Mouse (Mus musculus) intestine, embryonic 14.5 days (tissue): Measurements from ENCODE around the gene Bcas3. TPM values are rescaled to one million over a fixed set of nuclear protein-coding genes. Genes with fewer than 3 reads are reported as not detected.

Experiments used
- ATAC-seq: fragments of 200-750 bp; cut with Nextera tagmentation; replicated peaks from 2 replicates; pipeline ENCODE4 v1.8.0; 2017; ENCODE audit warnings: low read depth, moderate number of reproducible peaks, moderate TSS enrichment, moderate library complexity; ENCODE audit not compliant: low FRiP score, low TSS enrichment
- DNase-seq: peaks from one replicate; pipeline ENCODE4 v3.0.0-alpha.2; 2018; ENCODE audit warnings: low spot score
- H3K27ac ChIP-seq: fragments of 300-500 bp; sonication (generic); 2 replicates; pipeline ENCODE4 v1.5.1; 2014; ENCODE audit warnings: low read depth, mild to moderate bottlenecking, control low read depth
- H3K27me3 ChIP-seq: fragments of 300-500 bp; sonication (generic); replicated peaks from 2 replicates; pipeline ENCODE4 v1.6.1; 2014; ENCODE audit warnings: low read length, control low read depth; ENCODE audit not compliant: control insufficient read depth, insufficient read depth
- H3K36me3 ChIP-seq: fragments of 300-500 bp; sonication (generic); 2 replicates; pipeline ENCODE4 v1.6.1; 2014; ENCODE audit warnings: low read length, control low read depth; ENCODE audit not compliant: control insufficient read depth, insufficient read depth
- H3K4me1 ChIP-seq: fragments of 300-500 bp; sonication (generic); replicated peaks from 2 replicates; pipeline ENCODE4 v1.6.1; 2014; ENCODE audit warnings: low read length, control low read depth, mixed read lengths; ENCODE audit not compliant: control insufficient read depth, insufficient read depth
- H3K4me2 ChIP-seq: fragments of 300-500 bp; sonication (generic); 2 replicates; pipeline ENCODE4 v1.6.1; 2014; ENCODE audit warnings: low read length
- H3K4me3 ChIP-seq: fragments of 300-500 bp; sonication (generic); 2 replicates; pipeline ENCODE4 v1.5.1; 2014; ENCODE audit warnings: low read depth, low read length, control low read depth, mixed read lengths
- H3K9ac ChIP-seq: fragments of 300-500 bp; sonication (generic); 2 replicates; pipeline ENCODE4 v1.6.1; 2014; ENCODE audit warnings: mild to moderate bottlenecking, low read length
- H3K9me3 ChIP-seq: fragments of 300-500 bp; sonication (generic); 2 replicates; pipeline ENCODE4 v1.6.1; 2016; ENCODE audit warnings: low read length, control low read depth; ENCODE audit not compliant: control insufficient read depth
- WGBS: fragments of 180-500 bp; shearing (Covaris S2); extraction: QIAGEN DNeasy Blood & Tissue Kit; methylation state at CpG from one replicate; pipeline ENCODE4 v1.1.7; 2014; 5-methylcytosine and 5-hydroxymethylcytosine counted together
- polyA plus RNA-seq: library from polyadenylated mRNA; unstranded; fragments of >200 nt; fragmentation: Nextera tagmentation; extraction: Ambion mirVana; gene quantifications from 2 replicates; pipeline ENCODE4 v1.2.1, GENCODE M21; 2014

Bcas3 gene
- polyA plus RNA-seq, 1 experiment from 2014 or later = 17.9 TPM

- Histone ChIP-seq H3K4me3 (no peak overlapping the region), H3K9ac (no peak overlapping the region), H3K27me3 (no peaks in the 10 kb centered on the region), H3K36me3 (no peaks in the 10 kb centered on the region), H3K9me3 (0 out of 2 replicates have a peak, but pooled peaks cover 3% of the 10 kb centered on the region), H3K4me2 (no peak overlapping the region), H3K27ac (no peak overlapping the region), H3K4me1 (peaks cover 23% of the 10 kb centered on the region)
- DNase-seq (no peak), ATAC-seq (no peak)
- 41% methylated on average over 2 of the region's 2 CpGs for WGBS
Measured at GRCm38 (mm10) chr11:85755503-85756044, 402.6 kb downstream of the Bcas3 start.

GRCm38 (mm10) chr11:85758891-85759290 is 405.9 kb downstream of the Bcas3 start:
- Histone ChIP-seq H3K4me1 (peaks cover 26% of the 10 kb centered on the region), H3K4me2 (no peak overlapping the region), H3K36me3 (no peaks in the 10 kb centered on the region), H3K4me3 (no peak overlapping the region), H3K9me3 (no peaks in the 10 kb centered on the region), H3K27me3 (no peaks in the 10 kb centered on the region), H3K27ac (no peak overlapping the region), H3K9ac (no peak overlapping the region)
- 81% methylated on average over 9 of the region's 9 CpGs for WGBS
- DNase-seq = no peak
- no peak for ATAC-seq

DNA sequence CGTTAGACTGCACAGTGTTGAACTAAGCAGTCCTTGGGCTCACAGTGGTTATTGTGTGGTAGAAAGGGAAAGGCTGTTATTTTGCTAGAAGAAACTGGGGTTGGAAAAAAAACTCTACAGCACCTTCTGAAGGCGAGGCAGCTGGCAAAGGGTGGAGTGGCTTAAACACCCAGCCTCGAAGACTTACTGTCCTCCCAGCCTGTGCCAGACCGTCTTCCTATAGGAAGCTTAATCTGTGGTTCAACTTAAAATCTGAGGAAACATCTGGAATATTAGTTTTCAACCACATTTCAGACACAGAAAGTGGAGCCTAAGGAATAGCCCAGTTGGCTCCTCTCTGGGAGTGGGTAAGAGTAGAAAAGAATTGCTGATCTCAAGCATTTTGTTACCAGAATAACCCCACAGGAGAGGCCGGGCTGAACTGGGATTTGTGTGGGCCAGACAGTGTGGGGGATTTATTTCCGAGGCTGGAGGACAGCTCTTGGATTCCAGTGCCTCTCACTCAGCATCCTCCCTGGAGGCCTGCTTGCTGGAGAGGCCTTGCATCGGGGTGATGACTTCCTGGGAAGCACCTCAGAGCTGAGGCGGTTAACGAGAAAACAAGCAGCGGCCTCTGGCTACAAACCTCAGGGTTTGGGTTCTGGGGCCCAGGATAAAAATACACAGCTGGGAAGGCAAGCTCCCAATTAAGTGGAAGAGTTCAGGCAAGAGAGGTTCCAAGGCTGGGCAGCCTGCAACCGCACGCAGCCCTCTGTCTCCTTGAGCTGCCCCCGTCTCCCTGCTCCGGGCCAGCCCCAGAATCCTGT is 406.9 kb downstream of the Bcas3 start:
- ATAC-seq (no peak), DNase-seq (no peak)
- H3K36me3 ChIP-seq = no peaks in the 10 kb centered on the region
- H3K9ac ChIP-seq = no peak overlapping the region
- no peak overlapping the region for H3K4me3 ChIP-seq
- no peaks in the 10 kb centered on the region for H3K27me3 ChIP-seq
- no peak overlapping the region for H3K4me2 ChIP-seq
- peaks cover 20% of the 10 kb centered on the region for H3K4me1 ChIP-seq
- H3K27ac ChIP-seq = peak overlapping the region; percentile 55; the same call in 1 of the 2 replicates
- 58% methylated on average over 14 of the region's 14 CpGs for WGBS
- no peaks in the 10 kb centered on the region for H3K9me3 ChIP-seq

- H3K4me3 ChIP-seq = no peak overlapping the region
- H3K27me3 ChIP-seq = no peaks in the 10 kb centered on the region
- WGBS = 41% methylated on average over 6 of the region's 6 CpGs
- no peaks in the 10 kb centered on the region for H3K9me3 ChIP-seq
- ATAC-seq = no peak
- no peak overlapping the region for H3K9ac ChIP-seq
- H3K4me2 ChIP-seq = no peak overlapping the region
- peaks cover 19% of the 10 kb centered on the region for H3K4me1 ChIP-seq
- DNase-seq = peak; percentile 71
- H3K27ac ChIP-seq = peak overlapping the region; percentile 55; the same call in 1 of the 2 replicates
- H3K36me3 ChIP-seq = no peaks in the 10 kb centered on the region
Measured at GRCm38 (mm10) chr11:85760486-85761141, 407.6 kb downstream of the Bcas3 start.

GRCm38 (mm10) chr11:85761170-85761569 is 408.2 kb downstream of the Bcas3 start:
- H3K27ac ChIP-seq = no peak overlapping the region
- no peaks in the 10 kb centered on the region for H3K27me3 ChIP-seq
- no peaks in the 10 kb centered on the region for H3K36me3 ChIP-seq
- no peak for DNase-seq
- no peak overlapping the region for H3K4me2 ChIP-seq
- 78% methylated on average over 3 of the region's 3 CpGs for WGBS
- peaks cover 15% of the 10 kb centered on the region for H3K4me1 ChIP-seq
- H3K9me3 ChIP-seq = no peaks in the 10 kb centered on the region
- no peak for ATAC-seq
- H3K4me3 ChIP-seq = no peak overlapping the region
- no peak overlapping the region for H3K9ac ChIP-seq

- Histone ChIP-seq H3K4me2 (no peak overlapping the region), H3K36me3 (no peaks in the 10 kb centered on the region), H3K4me3 (no peak overlapping the region), H3K9me3 (no peaks in the 10 kb centered on the region), H3K27ac (no peak overlapping the region), H3K9ac (no peak overlapping the region), H3K27me3 (no peaks in the 10 kb centered on the region), H3K4me1 (peaks cover 13% of the 10 kb centered on the region)
- no peak for DNase-seq
- no peak for ATAC-seq
- WGBS = 75% methylated on average over 3 of the region's 3 CpGs
Measured at GRCm38 (mm10) chr11:85763655-85764054, 410.7 kb downstream of the Bcas3 start.

DNA sequence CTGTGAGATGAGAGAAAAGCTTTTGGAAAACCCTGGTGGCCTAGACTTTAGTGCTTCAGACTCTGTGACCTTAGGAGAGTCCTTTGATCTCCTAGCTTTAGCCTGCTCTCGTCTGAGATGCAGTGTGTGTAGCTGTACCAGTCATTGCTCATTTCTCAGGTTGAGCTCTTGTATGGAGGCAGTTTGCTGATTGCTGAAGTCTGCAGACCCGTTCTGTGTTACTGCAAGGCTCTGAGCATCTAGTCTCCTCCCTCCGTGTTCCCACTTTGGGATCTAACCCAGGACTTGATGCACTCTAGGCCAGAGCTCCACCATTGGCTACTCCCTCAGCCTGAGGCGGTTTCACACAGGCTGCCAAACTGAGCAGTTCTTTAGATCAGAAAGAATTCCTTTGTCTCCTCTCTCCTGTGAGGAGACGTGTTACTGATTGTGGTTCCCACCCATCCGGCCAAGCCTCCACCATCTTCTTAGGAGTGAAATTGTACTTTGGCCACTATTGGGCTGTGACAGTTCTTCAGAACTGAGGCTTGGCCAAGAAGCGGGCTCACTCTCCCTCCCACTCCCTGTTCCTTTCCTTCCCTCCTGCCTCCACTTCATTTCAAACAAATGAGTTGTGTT is 413.2 kb downstream of the Bcas3 start:
- H3K27me3 ChIP-seq = no peaks in the 10 kb centered on the region
- ATAC-seq (no peak), DNase-seq (no peak)
- H3K9me3 ChIP-seq = no peaks in the 10 kb centered on the region
- no peak overlapping the region for H3K27ac ChIP-seq
- no peaks in the 10 kb centered on the region for H3K4me1 ChIP-seq
- no peak overlapping the region for H3K4me2 ChIP-seq
- H3K9ac ChIP-seq = no peak overlapping the region
- no peak overlapping the region for H3K4me3 ChIP-seq
- WGBS = 51% methylated on average over 7 of the region's 7 CpGs
- no peaks in the 10 kb centered on the region for H3K36me3 ChIP-seq

GRCm38 (mm10) chr11:85766811-85767210 is 413.8 kb downstream of the Bcas3 start:
- H3K27ac ChIP-seq = no peak overlapping the region
- no peaks in the 10 kb centered on the region for H3K9me3 ChIP-seq
- no peak overlapping the region for H3K4me2 ChIP-seq
- H3K27me3 ChIP-seq = no peaks in the 10 kb centered on the region
- H3K9ac ChIP-seq = no peak overlapping the region
- no peak overlapping the region for H3K4me3 ChIP-seq
- H3K4me1 ChIP-seq = no peaks in the 10 kb centered on the region
- ATAC-seq (no peak), DNase-seq (no peak)
- H3K36me3 ChIP-seq = no peaks in the 10 kb centered on the region
- 68% methylated on average over 6 of the region's 6 CpGs for WGBS
